Mouse (Mus musculus) MEL (cell line): ENCODE measurements at regions not wholly inside any gene's neighbourhood (a gene's known extent, or its start where the extent isn't known, plus 50 kb on each side); places are given as distances from the start of the nearest gene placed in this dataset.

Experiments
- BHLHE40 ChIP-seq: IDR thresholded peaks from 2 replicates; pipeline ENCODE4 v1.6.1; 2012; ENCODE audit warnings: low read depth, mild to moderate bottlenecking, inconsistent platforms, low read length, improper control_type of control experiment, borderline replicate concordance
- ETS1 ChIP-seq: IDR thresholded peaks from 2 replicates; pipeline ENCODE4 v1.6.1; 2012; ENCODE audit warnings: low read depth, mild to moderate bottlenecking, inconsistent platforms, low read length, improper control_type of control experiment, moderate library complexity
- GATA1 ChIP-seq: IDR thresholded peaks from 2 replicates; pipeline ENCODE4 v1.6.1; 2011; ENCODE audit warnings: low read depth, low read length, improper control_type of control experiment
- POLR2A ChIP-seq, 2 experiments: IDR thresholded peaks; 2 replicates each; pipeline ENCODE4 v1.6.1; 2011 to 2012; ENCODE audit warnings: low read length in 2 of 2, mild to moderate bottlenecking in 2 of 2, control low read depth in 1 of 2, improper control_type of control experiment in 1 of 2, low read depth in 1 of 2, moderate library complexity in 1 of 2; ENCODE audit not compliant: control insufficient read depth in 1 of 2, insufficient read depth in 1 of 2, poor library complexity in 1 of 2

- no peak for TF ChIP-seq BHLHE40
- TF ChIP-seq GATA1: no peak
- TF ChIP-seq ETS1: no peak
- no peak for TF ChIP-seq POLR2A (IDR thresholded peaks at IDR 0.05; ENCODE audit: control insufficient read depth in 1 of 2, insufficient read depth in 1 of 2, low read depth in 1 of 2, low read length in 2 of 2, poor library complexity in 1 of 2)
Measured at GRCm38 (mm10) chr16:55636224-55636623, 202.5 kb downstream of the Nfkbiz start.
